Mouse (Mus musculus) liver, postnatal 0 days (tissue): ENCODE data around the gene Eif2d.

Experiments used
- CTCF ChIP-seq: sonication (generic); IDR thresholded peaks from 2 replicates; pipeline ENCODE4 v1.5.1; 2016; ENCODE audit warnings: antibody characterized with exemption, low read depth
- EP300 ChIP-seq: IDR thresholded peaks from 2 replicates; pipeline ENCODE4 v1.6.1; 2016; ENCODE audit warnings: antibody characterized with exemption, low read depth, mild to moderate bottlenecking

DNA sequence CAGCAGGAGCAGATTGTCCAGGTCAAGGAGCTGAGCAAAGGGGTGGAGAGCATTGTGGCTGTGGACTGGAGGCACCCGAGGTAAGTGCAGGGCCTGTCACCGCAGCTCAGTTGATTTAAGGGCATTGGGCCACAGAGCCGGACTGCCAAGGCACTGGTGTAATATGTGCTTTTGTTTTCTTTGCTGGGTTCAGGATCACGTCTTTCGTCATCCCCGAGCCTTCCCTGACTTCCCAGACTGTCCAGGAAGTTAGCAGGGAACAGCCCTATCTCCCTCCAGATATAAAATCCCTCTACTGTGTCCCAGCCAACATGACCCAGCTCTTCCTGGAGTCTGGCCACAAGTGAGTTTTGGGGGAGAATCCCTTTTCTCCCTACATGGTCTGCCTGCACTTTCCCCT is 11.4 kb downstream of the Eif2d start:
- TF ChIP-seq CTCF: no peak
- no peak for TF ChIP-seq EP300
